Mouse (Mus musculus): ENCODE measurements around the gene Adgrf1.
"Not testable (repeated sequence)": the region's sequence is repeated elsewhere in the genome, so short reads cannot be mapped to it uniquely, and the experiment has no call there.

The Adgrf1 gene

DNA sequence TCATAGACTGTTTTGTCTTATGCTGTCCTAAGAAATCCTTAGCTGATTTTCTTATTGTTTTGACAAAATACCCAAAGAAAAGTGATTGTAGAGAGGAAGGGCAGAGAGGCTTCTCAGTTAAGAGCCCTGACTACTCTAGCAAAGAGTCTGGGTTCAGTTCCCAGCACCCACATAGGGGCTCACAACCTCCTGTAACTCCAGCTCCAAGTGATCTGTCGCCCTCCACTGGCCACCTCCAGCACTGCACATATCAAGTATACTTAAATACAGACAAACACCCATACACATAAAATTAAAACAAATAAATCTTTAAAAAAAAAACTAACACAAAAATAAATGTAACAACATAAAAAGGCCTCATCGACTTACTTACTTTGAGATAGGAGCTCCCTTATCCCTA lies 3.5 kb upstream of the Adgrf1 start:
- peak in 1 of 2 experiments; percentile 59 for DNase-seq (ENCODE audit: low spot score in 2 of 2)

- peak in 1 of 2 experiments; percentile 66 for DNase-seq (ENCODE audit: low spot score in 2 of 2)
Measured at GRCm38 (mm10) chr17:43267046-43267749, 2.9 kb upstream of the Adgrf1 start.

DNA sequence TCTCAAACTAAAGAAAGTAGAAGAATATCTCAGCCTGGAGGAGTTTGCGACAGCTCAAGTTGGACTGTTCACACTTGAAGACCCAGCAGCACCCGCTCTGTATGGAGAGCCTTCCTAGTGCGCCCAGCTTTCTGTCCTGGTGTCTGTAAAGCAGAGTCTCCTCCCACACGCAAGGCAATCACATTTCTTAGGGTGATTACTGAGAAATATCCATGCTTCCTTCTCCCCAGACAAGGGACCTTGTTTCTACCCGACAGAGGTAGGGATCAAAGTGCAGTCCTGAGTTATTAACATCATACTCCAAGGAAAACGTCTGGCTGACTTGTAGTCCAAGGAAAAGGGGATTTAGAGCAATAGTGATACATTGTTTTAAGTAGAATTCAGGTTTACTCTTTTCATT lies 6.1 kb downstream of the Adgrf1 start:
- DNase-seq (ENCODE audit: low spot score in 2 of 2): no peak

DNA sequence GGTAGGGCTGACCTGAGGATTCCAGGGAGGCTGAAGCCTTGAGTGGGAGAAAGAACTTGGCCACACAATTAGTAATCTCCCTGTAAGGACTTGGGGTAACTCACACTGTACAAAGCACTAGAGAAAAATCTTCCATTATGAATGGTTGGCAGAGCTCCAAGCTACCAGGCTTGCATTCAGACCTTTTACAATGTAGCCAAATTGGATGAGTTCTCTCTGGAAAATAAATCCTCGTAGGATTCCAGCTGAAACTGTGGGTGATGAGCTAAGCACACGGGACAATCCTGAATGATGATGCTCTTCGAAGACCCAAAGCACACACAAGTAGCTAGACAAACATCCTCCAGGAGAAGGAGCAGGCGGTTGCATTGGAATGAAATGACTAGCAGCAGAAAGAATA lies 7.1 kb downstream of the Adgrf1 start:
- DNase-seq (ENCODE audit: low spot score in 2 of 2): no peak

DNA sequence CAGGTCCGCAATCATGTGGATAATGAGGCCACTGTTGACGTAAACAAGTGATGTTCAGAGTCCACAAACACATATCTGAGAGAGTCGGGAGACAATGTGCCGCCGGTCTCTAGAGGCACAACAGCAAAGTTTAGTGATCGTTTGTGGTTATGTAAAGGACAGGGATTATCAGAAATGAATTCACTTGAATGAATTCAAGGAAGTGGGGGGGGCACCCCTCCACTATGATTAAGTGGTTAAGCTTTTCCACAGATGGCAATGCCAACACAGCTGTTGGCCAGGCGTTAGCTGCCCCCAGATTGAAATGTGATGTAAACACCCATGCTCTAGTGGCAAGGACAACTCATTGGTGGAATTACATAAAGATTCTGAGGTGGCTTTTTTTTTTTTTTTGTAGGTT lies 9.5 kb downstream of the Adgrf1 start:
- DNase-seq (ENCODE audit: low spot score in 2 of 2): no peak

DNA sequence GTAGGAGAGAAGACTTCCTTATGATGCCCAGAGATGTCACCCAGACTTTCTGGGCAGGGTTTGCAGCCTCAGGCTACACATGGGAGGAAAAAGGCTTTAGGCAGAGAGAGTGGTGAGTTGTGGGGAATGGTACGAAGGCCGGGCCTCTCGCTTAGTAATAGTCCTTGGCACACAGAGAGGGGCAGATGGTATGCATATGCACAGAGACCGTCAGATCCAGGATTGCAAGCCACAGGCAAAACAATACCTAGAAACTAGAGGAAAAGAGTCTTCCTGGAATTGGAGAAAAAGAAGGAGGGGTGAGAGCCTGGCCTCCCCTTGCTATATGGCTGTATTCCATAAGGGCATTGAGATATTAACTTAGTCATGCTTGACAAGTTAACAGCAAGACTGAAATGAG lies 12.2 kb downstream of the Adgrf1 start:
- DNase-seq (ENCODE audit: low spot score in 2 of 2): no peak

- no peak for DNase-seq (ENCODE audit: low spot score in 2 of 2)
Measured at GRCm38 (mm10) chr17:43282828-43283227, 12.7 kb downstream of the Adgrf1 start.

- DNase-seq (ENCODE audit: low spot score in 2 of 2): no peak
Measured at GRCm38 (mm10) chr17:43299515-43299914, 29.4 kb downstream of the Adgrf1 start.

DNA sequence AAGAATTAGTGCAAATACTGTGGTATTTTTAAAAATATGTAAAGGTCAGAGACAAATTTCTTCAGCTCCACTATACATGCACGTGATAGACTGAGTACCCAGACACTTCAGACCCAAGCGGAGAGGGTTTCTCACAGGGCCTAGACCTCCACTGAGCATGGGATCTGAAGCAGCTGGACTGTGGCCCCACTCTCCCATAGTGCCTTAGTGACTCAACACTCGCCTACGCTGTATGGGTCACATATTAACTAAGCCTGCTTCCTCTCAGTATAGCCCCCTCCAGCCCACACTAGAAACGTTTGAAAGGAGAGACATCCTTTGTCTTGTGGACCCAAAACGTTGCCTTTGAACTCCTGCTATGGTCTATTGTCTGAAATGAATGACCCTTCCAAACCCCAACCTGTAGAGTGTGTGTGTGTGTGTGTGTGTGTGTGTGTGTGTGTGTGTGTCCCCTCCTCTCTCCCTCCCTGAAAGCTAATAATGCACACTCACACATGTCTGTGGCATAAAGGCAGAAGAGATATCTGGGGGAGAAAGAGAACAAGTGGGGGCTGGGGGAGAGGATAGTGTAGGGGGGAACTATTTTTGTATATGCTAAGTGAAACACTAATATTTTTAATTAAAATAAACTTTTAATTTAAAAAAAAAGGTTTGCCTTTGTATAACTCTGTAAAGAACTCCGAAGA lies 56.0 kb downstream of the Adgrf1 start:
- no peak for DNase-seq (ENCODE audit: low spot score in 2 of 2)

DNA sequence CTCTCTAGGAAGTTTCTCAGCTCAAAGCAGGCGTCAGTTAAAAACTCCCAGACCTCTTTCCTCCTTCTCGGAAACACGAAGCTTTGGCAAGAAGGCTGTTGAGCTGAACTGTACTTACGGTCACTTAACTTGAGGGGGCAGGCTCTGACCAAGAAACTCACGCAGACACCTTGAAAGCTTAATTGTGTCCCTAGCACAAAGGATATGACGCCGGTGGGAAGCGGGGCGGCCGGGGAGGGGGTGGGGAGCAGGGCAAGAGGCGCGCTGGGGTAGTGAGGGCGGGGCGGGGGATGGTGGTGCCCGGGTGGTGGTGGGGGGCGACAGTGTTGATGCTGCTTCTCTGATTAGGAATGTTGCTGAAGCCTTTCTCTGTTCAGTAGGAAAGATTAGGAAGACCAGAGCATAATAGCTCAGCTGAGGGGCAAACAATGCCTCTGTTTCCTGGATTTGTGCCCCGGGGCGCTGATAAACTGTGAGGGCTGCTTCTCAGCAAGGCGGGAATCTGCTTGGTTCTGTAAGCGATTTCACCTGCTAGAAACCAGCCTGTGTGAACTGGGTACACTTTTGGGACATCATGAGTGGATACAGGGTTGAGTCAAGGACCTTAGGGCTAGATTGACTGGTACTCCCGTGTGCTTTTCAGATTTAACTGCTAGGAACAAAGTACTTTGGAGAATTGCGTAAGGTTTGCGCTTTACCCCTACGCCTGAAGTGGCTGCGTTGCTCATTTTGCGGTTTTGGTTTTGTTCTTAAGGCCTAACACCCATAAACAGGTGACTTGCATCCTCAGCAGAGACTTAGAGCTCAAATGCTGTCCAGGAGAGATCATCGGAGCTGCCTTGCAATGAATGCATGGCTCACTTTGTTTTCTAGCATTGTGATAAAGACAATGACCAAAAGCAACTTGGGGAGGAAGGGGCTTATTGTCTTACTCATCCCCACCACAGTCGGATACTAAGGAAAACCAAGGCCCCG lies 56.9 kb downstream of the Adgrf1 start:
- DNase-seq (ENCODE audit: low spot score in 2 of 2): peak in 1 of 2 experiments; percentile 51

DNA sequence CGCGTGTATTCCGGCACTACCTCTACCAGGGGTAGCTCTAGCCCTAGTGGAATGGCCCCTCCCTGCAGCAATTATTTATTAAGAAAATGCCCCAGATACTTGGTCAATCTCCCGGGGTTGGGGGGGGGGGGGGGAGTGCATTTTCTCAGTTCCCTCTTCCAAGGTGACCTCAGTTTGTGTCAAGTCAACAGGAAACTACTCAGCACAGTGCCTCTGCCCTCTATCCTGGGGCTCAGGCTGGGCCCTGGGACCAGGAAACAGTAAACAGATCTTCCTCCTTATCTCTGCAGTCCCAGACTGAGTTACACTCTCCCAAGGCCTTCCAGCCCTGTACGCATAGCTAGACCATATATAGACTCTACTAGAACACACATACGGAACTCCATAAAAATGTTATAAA lies 57.7 kb downstream of the Adgrf1 start:
- DNase-seq (ENCODE audit: low spot score in 2 of 2): peak in 1 of 2 experiments; percentile 39

DNA sequence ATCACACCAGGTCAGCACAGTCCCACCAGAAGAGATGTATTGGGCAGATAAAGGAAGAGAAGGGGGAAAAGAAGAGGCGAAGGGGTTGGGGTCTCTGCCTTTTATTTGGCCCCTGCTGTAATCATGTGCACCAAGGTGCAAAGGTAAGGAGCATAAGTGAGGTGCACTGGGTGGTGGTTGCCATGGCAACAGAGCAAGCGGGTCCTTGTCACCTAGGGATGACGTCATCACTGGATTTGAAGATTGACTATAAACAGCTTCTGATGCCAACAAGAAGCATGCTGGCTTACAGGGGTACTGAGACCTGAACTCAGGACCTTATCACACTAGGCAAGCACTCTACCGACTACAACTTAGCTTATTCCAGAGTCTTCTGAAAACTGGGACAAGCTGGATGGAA lies 59.1 kb downstream of the Adgrf1 start:
- no peak for DNase-seq (ENCODE audit: low spot score in 2 of 2)

- DNase-seq (ENCODE audit: low spot score in 2 of 2): peak; percentile 55 to 68
Measured at GRCm38 (mm10) chr17:43329761-43330183, 59.6 kb downstream of the Adgrf1 start.

GRCm38 (mm10) chr17:43332686-43333085 lies 62.6 kb downstream of the Adgrf1 start:
- no peak for DNase-seq (ENCODE audit: low spot score in 2 of 2)

GRCm38 (mm10) chr17:43334074-43334473 lies 63.9 kb downstream of the Adgrf1 start:
- DNase-seq (ENCODE audit: low spot score in 2 of 2): no peak

DNA sequence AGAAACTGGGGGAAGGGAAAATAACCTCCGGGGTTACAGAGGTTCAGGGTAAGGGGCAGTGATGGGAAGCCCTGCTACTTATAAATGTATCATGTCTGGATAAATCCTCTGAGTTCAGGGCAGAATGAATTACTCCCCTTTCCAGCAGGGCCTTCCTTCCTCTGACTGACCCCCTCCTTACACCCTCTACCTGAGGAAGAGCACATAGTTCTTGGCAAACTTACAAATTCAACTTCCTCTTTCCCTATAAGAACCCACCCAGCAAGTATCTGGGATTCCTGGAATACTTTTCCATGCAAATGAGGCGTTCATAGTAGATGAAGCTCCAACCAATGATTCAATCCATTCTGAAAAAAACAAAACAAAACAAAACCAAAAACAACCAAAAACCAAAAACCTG lies 67.5 kb downstream of the Adgrf1 start:
- DNase-seq (ENCODE audit: low spot score in 2 of 2): no peak

DNA sequence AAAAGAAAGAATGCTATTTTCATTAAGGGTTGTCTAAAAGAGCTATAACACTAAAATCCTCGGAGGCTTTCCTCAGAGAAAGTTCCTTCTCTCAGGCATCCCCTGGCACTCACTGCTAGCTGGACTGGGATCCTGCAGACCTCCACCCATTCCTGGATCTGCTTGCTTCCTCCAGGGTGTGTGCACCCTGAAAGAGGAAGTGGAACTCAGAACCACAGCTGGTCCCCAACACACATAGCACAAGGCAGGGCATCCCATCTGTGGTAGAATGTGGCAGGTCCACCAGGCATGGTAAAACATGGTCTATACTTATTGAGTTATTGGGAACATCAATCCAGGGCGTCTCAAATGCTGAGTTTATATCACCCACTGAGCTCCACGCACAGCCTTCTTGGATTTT lies 68.2 kb downstream of the Adgrf1 start:
- no peak for DNase-seq (ENCODE audit: low spot score in 2 of 2)

DNA sequence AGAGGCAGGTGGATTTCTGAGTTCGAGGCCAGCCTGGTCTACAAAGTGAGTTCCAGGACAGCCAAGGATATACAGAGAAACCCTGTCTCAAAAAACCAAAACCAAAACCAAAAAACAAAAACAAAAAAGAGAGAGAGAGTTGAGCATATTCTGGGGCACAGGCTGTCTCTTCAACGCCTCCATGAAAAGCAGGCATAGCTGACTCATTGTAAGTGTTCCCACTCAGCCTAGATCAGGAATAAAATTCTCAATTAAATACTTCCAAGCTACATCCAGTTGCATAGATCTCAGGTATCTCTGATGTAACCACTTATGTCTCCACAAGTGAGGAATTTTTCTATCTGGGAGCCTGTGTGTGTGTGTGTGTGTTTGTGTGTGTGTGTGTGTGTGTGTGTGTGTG lies 76.4 kb downstream of the Adgrf1 start:
- DNase-seq (ENCODE audit: low spot score in 2 of 2): not testable (repeated sequence)

- DNase-seq (ENCODE audit: low spot score in 2 of 2): no peak
Measured at GRCm38 (mm10) chr17:43357902-43358539, 87.9 kb downstream of the Adgrf1 start.

DNA sequence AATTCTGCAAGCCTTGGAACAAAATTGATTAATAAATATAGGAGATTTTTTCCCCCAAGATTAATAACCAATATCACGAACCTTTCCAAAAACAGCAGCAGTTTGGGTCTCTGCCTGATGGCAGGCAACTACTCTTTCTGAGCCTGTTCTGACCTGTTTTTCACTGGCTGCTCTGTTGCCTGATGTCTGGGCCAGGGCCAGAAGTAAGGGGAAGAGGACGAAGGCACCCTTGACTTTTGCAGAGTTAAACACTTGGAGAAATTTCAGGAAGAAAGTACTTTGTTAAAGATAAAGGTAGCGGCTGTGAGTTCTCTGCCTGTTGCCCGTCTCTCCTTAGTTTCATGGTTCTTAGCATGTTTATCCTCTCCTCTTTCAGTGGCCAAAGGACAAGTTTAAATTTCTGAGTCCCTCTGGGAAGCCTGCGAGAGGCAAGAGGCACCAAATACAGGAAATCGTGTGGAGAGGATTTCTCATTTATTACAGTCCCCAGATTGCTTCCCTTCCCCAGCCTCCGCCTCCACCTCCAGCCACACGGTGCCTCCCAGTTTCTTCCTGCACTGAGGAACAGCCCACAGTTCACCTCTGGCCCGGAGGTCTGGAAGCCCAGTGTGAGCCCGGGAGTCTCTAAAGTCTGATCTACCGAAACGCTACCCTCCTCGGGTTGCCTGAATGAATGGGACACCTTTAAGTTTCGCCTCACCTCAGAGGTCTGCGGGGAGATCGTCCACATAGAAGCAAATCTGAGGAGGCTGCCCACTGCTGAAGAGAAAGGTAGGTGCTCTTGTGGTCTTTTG lies 89.9 kb downstream of the Adgrf1 start, which contains the start of gene Adgrf5:
TSS of gene Adgrf5 (plus strand) at position 626 of the 794 bp plus-strand sequence.
- no peak for DNase-seq (ENCODE audit: low spot score in 2 of 2)

DNA sequence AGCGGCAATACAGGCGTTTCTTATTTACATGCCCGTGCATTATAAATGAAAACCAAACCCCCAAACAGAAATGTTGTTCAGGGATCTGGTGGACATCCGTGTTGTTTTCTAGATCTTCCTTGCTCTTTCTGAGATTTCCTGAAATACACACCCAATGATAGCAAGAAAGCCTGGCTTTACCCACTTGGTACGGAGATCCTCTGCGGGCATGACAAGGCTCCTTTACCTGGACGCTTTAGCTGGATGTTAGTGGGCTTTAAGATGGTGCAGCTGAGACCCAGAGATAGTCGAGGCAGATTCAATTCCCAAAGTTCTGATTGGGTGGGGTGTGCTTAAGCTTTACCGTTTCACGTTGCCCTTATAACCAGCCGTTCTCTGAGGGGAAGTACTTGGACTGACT lies 90.9 kb downstream of the Adgrf1 start:
- DNase-seq (ENCODE audit: low spot score in 2 of 2): no peak
